Comparison of ENCODE assay signal across 15 mouse cellular contexts in the genomic region with DNA sequence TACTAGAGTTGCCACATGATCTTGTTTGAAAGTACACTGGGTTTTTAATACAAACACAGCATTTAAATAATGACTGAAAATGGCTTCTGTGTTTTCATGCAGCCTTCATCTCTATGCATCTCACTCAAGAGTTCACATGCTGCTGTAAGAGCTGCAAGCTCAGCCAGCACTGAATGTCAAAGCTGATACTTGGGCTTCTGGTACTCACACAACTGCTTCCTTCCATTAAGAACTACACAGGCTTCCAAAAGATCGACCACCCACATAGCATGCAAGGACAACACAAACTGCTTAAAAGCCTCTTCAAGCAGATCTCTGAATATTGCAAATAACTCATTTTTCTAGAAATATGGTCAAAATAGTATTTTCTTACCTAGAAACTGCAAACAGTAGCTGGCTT.
"Had no signal": no experiment of that assay in that cellular context is flagged by ENCODE, and none has a peak within 500 bp of the region (broad histone marks: within the 10 kb centered on the region; RNA-seq: fewer than 3 reads in every experiment).

No protein-coding gene starts in this region.

- H3K9ac ChIP-seq: limb, embryonic 13.5 days; liver, embryonic 14.5 days; midbrain, embryonic 12.5 days; stomach, embryonic 15.5 days had no signal

- H3K9me3 ChIP-seq: limb, embryonic 13.5 days; midbrain, embryonic 12.5 days; stomach, embryonic 15.5 days had no signal

- H3K4me3 ChIP-seq: layer of hippocampus, adult 2 months; limb, embryonic 13.5 days; midbrain, embryonic 12.5 days; stomach, embryonic 15.5 days had no signal

- H3K36me3 ChIP-seq: limb, embryonic 13.5 days; midbrain, embryonic 12.5 days; stomach, embryonic 15.5 days had no signal

- H3K4me2 ChIP-seq: limb, embryonic 13.5 days; midbrain, embryonic 12.5 days; stomach, embryonic 15.5 days had no signal

- DNase-seq: kidney, adult 18-20 months; kidney, postnatal 10 days; kidney, postnatal 4 days; left cerebral cortex, postnatal 4 days; lung, adult 18-20 months; lung, postnatal 36 days; right cerebral cortex, postnatal 14 days; thymus, adult 2 months; thymus, postnatal 25 days had no signal

- ATAC-seq: lung, postnatal 0 days had no signal

- H3K27me3 ChIP-seq: midbrain, embryonic 12.5 days; stomach, embryonic 15.5 days had no signal

- H3K27ac ChIP-seq: layer of hippocampus, adult 2 months; limb, embryonic 13.5 days; liver, embryonic 14.5 days; stomach, embryonic 15.5 days had no signal
